Mouse (Mus musculus) right cerebral cortex, postnatal 10 days (tissue): ENCODE measurements around the gene Olfr138.

Source experiments
- DNase-seq, 2 experiments: peaks; one replicate each; pipeline ENCODE4 v3.0.0; 2021; ENCODE audit warnings: low spot score in 2 of 2

Gene Olfr138

DNA sequence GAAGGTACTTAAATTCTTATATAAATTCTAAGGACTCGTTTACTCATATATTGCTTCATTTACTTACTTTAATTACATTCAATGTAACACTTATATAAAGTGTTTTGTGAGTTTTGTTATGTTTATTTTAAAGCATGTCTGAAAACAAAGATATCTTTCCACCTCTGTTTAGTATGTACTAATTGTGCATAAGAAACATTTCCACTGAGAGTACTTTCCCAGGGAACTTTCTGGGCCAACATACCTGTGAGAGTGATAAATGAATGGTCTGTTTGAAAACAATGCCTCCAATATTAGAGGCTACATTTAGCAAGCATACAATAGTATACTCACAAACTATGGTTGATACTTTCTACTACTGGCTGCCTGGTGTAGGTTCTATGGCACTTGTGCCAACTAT is at the start of gene Olfr138:
TSS of gene Olfr138 (plus strand) at position 301 of the 400 bp plus-strand sequence.
- no peak for DNase-seq

DNA sequence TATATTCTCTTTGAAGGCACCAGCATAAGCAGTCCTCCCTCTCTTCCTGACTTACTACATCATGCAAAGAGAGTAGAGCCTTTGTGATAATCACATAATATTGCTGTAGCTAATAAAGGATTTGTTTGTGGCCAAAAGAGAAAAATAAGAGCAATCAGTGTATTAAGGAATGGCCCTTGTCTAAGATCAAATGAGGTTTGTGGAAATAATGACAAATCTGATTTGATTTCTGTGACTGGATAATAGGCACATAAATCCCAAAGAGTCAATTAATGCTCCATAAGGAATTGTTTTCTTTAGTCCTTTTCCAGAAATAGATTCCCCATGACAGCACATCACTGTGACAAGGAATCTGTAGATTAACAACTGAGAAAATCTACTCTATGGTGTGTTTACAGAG is 46.6 kb downstream of the Olfr138 start, which contains the start of gene Olfr137:
TSS of gene Olfr137 (minus strand) at position 101 of the 400 bp plus-strand sequence.
- DNase-seq: no peak
